Mouse (Mus musculus) MEL (cell line): ENCODE measurements around the gene Gabrr2. TPM values are rescaled to one million over a fixed set of nuclear protein-coding genes. Genes with fewer than 3 reads are reported as not detected.

ENCODE experiments used
- DNase-seq: peaks from one replicate; pipeline ENCODE4 v3.0.0; 2011; ENCODE audit warnings: low read depth, low spot score
- H3K27ac ChIP-seq: 2 replicates; pipeline ENCODE4 v1.5.1; 2012; ENCODE audit warnings: low read depth, mild to moderate bottlenecking, control low read depth, low read length, moderate library complexity; ENCODE audit not compliant: control insufficient read depth
- H3K27me3 ChIP-seq, 2 experiments: fragments of 150-350 bp in 1 of 2; sonication (generic) in 1 of 2; 2 replicates each; pipeline ENCODE4 v1.6.1; 2012; ENCODE audit warnings: low read length in 2 of 2, mild to moderate bottlenecking in 2 of 2, improper control_type of control experiment in 1 of 2, moderate library complexity in 1 of 2; ENCODE audit not compliant: insufficient read depth in 2 of 2, control insufficient read depth in 1 of 2
- H3K36me3 ChIP-seq, 2 experiments: 2 replicates each; pipeline ENCODE4 v1.6.1; 2012 to 2014; ENCODE audit warnings: low read length in 2 of 2, improper control_type of control experiment in 1 of 2, inconsistent platforms in 1 of 2, mild to moderate bottlenecking in 1 of 2; ENCODE audit not compliant: insufficient read depth in 2 of 2, control insufficient read depth in 1 of 2
- H3K4me1 ChIP-seq, 2 experiments: fragments of 150-350 bp in 1 of 2; sonication (generic) in 1 of 2; 2 replicates each; pipeline ENCODE4 v1.6.1; 2012; ENCODE audit warnings: low read length in 2 of 2, improper control_type of control experiment in 1 of 2, mild to moderate bottlenecking in 1 of 2; ENCODE audit not compliant: insufficient read depth in 2 of 2, control insufficient read depth in 1 of 2
- H3K4me3 ChIP-seq, 2 experiments: fragments of 150-350 bp in 1 of 2; sonication (generic) in 1 of 2; 2 replicates each; pipeline ENCODE4 v1.5.1; 2012; ENCODE audit warnings: low read depth in 2 of 2, low read length in 2 of 2, mild to moderate bottlenecking in 2 of 2, moderate library complexity in 2 of 2, control low read depth in 1 of 2, improper control_type of control experiment in 1 of 2; ENCODE audit not compliant: control insufficient read depth in 1 of 2, insufficient read depth in 1 of 2
- H3K79me2 ChIP-seq: 2 replicates; pipeline ENCODE4 v1.6.1; 2012; ENCODE audit warnings: mild to moderate bottlenecking, low read length, moderate library complexity; ENCODE audit not compliant: control insufficient read depth, poor library complexity, insufficient read depth
- H3K9ac ChIP-seq: 2 replicates; pipeline ENCODE4 v1.6.1; 2012; ENCODE audit warnings: low read depth, mild to moderate bottlenecking, control low read depth, low read length, moderate library complexity; ENCODE audit not compliant: control insufficient read depth, poor library complexity, severe bottlenecking
- H3K9me3 ChIP-seq: fragments of 150-350 bp; sonication (generic); replicated peaks from 2 replicates; pipeline ENCODE4 v1.6.1; 2012; ENCODE audit warnings: mild to moderate bottlenecking, low read length, improper control_type of control experiment, moderate library complexity; ENCODE audit not compliant: insufficient read depth
- CTCF ChIP-seq, 3 experiments: IDR thresholded peaks in 2 of 3; conservative IDR thresholded peaks in 1 of 3; 2 replicates each; pipeline ENCODE4 v1.5.1; 2011 to 2012; ENCODE audit warnings: low read length in 3 of 3, low read depth in 2 of 3, mild to moderate bottlenecking in 2 of 3, improper control_type of control experiment in 1 of 3, inconsistent platforms in 1 of 3, mixed read lengths in 1 of 3, moderate library complexity in 1 of 3; ENCODE audit not compliant: control insufficient read depth in 1 of 3, insufficient read depth in 1 of 3, poor library complexity in 1 of 3, severe bottlenecking in 1 of 3
- ETS1 ChIP-seq: IDR thresholded peaks from 2 replicates; pipeline ENCODE4 v1.6.1; 2012; ENCODE audit warnings: low read depth, mild to moderate bottlenecking, inconsistent platforms, low read length, improper control_type of control experiment, moderate library complexity
- GABPA ChIP-seq: IDR thresholded peaks from 2 replicates; pipeline ENCODE4 v1.6.1; 2012; ENCODE audit warnings: low read depth, mild to moderate bottlenecking, inconsistent platforms, low read length, improper control_type of control experiment, moderate library complexity
- KAT2A ChIP-seq: conservative IDR thresholded peaks from 2 replicates; pipeline ENCODE4 v1.6.1; 2012; ENCODE audit warnings: low read depth, low read length, improper control_type of control experiment, inconsistent platforms
- MAFK ChIP-seq: IDR thresholded peaks from 2 replicates; pipeline ENCODE4 v1.6.1; 2011; ENCODE audit warnings: low read depth, mild to moderate bottlenecking, low read length, improper control_type of control experiment, borderline replicate concordance
- MAX ChIP-seq: IDR thresholded peaks from 2 replicates; pipeline ENCODE4 v1.6.1; 2011; ENCODE audit warnings: low read length, improper control_type of control experiment
- MXI1 ChIP-seq: IDR thresholded peaks from 2 replicates; pipeline ENCODE4 v1.6.1; 2011; ENCODE audit warnings: mild to moderate bottlenecking, low read depth, low read length, improper control_type of control experiment
- MYC ChIP-seq: IDR thresholded peaks from 2 replicates; pipeline ENCODE4 v1.6.1; 2011; ENCODE audit warnings: low read depth, mild to moderate bottlenecking, low read length, improper control_type of control experiment, moderate library complexity
- NRF1 ChIP-seq: IDR thresholded peaks from 2 replicates; pipeline ENCODE4 v1.6.1; 2014; ENCODE audit warnings: low read depth, mild to moderate bottlenecking, inconsistent platforms, low read length, improper control_type of control experiment, moderate library complexity; ENCODE audit not compliant: poor library complexity, insufficient read depth, severe bottlenecking
- POLR2AphosphoS2 ChIP-seq: IDR thresholded peaks from 2 replicates; pipeline ENCODE4 v1.6.1; 2011; ENCODE audit warnings: low read length, improper control_type of control experiment
- RAD21 ChIP-seq: IDR thresholded peaks from 2 replicates; pipeline ENCODE4 v1.6.1; 2011; ENCODE audit warnings: mild to moderate bottlenecking, low read depth, low read length, improper control_type of control experiment
- TAL1 ChIP-seq: IDR thresholded peaks from 2 replicates; pipeline ENCODE4 v1.6.1; 2012; ENCODE audit warnings: mild to moderate bottlenecking, inconsistent platforms, low read length, moderate library complexity, mixed read lengths
- TBP ChIP-seq: IDR thresholded peaks from 2 replicates; pipeline ENCODE4 v1.8.0; 2011; ENCODE audit warnings: low read depth, low read length, improper control_type of control experiment
- UBTF ChIP-seq: IDR thresholded peaks from 2 replicates; pipeline ENCODE4 v1.6.1; 2012; ENCODE audit warnings: low read depth, mild to moderate bottlenecking, inconsistent platforms, low read length, improper control_type of control experiment, moderate library complexity, borderline replicate concordance; ENCODE audit not compliant: insufficient read depth
- USF1 ChIP-seq: IDR thresholded peaks from 2 replicates; pipeline ENCODE4 v1.6.1; 2014; ENCODE audit warnings: low read depth, mild to moderate bottlenecking, inconsistent platforms, low read length, improper control_type of control experiment, moderate library complexity
- USF2 ChIP-seq, 2 experiments: IDR thresholded peaks; 2 replicates each; pipeline ENCODE4 v1.6.1; 2011 to 2012; ENCODE audit warnings: improper control_type of control experiment in 2 of 2, low read length in 2 of 2, borderline replicate concordance in 1 of 2, inconsistent platforms in 1 of 2, low read depth in 1 of 2, mild to moderate bottlenecking in 1 of 2; ENCODE audit not compliant: insufficient read depth in 1 of 2
- ZC3H11A ChIP-seq: IDR thresholded peaks from 2 replicates; pipeline ENCODE4 v1.6.1; 2012; ENCODE audit warnings: low read depth, mild to moderate bottlenecking, inconsistent platforms, low read length, improper control_type of control experiment
- ZMIZ1 ChIP-seq: IDR thresholded peaks from 2 replicates; pipeline ENCODE4 v1.6.1; 2012; ENCODE audit warnings: low read depth, mild to moderate bottlenecking, inconsistent platforms, low read length, improper control_type of control experiment, moderate library complexity
- polyA plus RNA-seq, 2 experiments: library from polyadenylated mRNA; stranded (reverse) in 1 of 2; unstranded in 1 of 2; fragments of >175 nt in 1 of 2; fragments of >200 nt in 1 of 2; gene quantifications; 2 replicates each; pipeline versions ENCODE4 v1.2.1 to v1.2.4; 2012; ENCODE audit warnings: low replicate concordance in 2 of 2, low read depth in 1 of 2; ENCODE audit not compliant: insufficient read length in 2 of 2, insufficient read depth in 1 of 2, missing spikeins in 1 of 2
- total RNA-seq: library from RNA; depleted of rRNA; stranded (reverse); fragments of 300-350 nt; gene quantifications from 2 replicates; pipeline ENCODE4 v1.2.3, GENCODE M21; 2012

The Gabrr2 gene
- total and polyA plus RNA-seq, 3 experiments: 0.11 to 0.12 TPM; not detected in 1

DNA sequence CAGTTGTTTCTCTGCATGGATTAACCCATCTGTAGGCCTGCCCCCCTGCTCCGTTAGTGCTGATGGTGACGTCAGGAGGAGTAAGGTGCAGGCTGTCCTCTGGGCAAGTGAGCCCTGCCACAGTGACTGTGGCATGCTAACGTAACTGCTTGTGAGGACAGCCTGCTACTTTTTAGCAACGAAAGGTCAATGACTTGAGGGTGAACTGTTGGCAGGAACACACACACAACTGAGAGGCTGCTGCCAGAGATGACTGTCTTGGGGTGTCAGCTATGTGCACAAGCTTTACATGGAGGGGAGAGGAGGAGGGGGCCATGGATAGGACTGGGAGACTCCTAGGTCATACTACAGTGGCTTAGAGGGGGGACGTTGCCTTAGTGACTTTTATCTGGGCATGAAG, 12.1 kb downstream of the Gabrr2 start:
- TF ChIP-seq TAL1: no peak
- no peak for TF ChIP-seq GABPA
- no peak for TF ChIP-seq USF2 (IDR thresholded peaks at IDR 0.05; ENCODE audit: borderline replicate concordance in 1 of 2, insufficient read depth in 1 of 2, low read depth in 1 of 2, low read length in 2 of 2)
- TF ChIP-seq TBP: no peak
- no peak for TF ChIP-seq MYC
- TF ChIP-seq MAFK: no peak
- no peak for TF ChIP-seq POLR2AphosphoS2
- TF ChIP-seq NRF1: no peak
- no peak for TF ChIP-seq KAT2A
- TF ChIP-seq ETS1: no peak
- TF ChIP-seq CTCF (IDR thresholded peaks at IDR 0.05 in 2 of 3, conservative IDR thresholded peaks at IDR 0.05 in 1 of 3; ENCODE audit: control insufficient read depth in 1 of 3, insufficient read depth in 1 of 3, low read depth in 2 of 3, low read length in 3 of 3, poor library complexity in 1 of 3, severe bottlenecking in 1 of 3): no peak
- TF ChIP-seq ZC3H11A: no peak
- TF ChIP-seq ZMIZ1: no peak
- no peak for TF ChIP-seq MXI1
- no peak for TF ChIP-seq MAX
- TF ChIP-seq UBTF: no peak
- TF ChIP-seq, all 39 proteins: peak for 0
- H3K79me2 ChIP-seq: no peaks in the 10 kb centered on the region
- H3K9me3 ChIP-seq: no peaks in the 10 kb centered on the region
- H3K4me1 ChIP-seq: peaks cover 0 to 4% of the 10 kb centered on the region in 2 experiments; a peak in 1 of 4 replicates
- peaks cover 0 to 2% of the 10 kb centered on the region in 2 experiments; a peak in 1 of 4 replicates for H3K36me3 ChIP-seq
- no peak overlapping the region for H3K27ac ChIP-seq
- H3K4me3 ChIP-seq: no peak overlapping the region
- no peak overlapping the region for H3K9ac ChIP-seq
- no peaks in the 10 kb centered on the region for H3K27me3 ChIP-seq
- no peak for DNase-seq

DNA sequence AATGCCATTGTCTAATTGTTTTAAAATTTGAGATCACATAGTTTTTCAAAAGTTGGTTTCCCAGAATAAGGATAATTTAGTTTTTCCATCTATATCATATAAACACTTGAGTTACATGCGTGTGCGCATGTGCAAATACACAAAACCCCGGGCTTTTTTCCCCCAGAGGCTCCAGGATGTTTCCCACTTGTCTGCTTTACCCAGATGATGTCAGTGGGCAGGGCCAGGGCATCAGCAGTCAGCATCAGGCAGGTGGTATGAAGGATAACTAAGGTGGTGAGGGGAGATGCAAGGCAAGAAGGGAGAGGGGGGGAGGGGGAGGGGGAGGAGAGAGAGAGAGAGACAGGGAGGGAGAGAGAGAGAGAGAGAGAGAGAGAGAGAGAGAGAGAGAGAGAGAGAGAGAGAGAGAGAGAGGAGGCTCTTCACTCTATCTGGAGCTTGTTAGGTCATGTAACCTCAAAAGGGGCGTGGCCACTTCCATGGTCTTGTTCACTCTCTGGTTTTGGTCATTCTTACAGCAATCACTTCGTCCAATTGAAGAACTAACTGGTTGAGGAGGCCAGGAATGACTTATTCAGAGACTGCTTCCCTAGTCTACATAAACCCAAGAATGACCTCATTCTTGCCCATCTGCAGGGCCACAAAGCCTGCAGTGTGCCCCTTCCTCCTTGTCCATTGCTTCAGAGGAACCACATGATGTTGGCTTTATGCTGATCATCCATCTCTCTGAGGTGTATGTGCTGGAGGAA, 13.2 kb downstream of the Gabrr2 start:
- no peak for DNase-seq
- Histone ChIP-seq H3K79me2 (no peaks in the 10 kb centered on the region), H3K9me3 (no peaks in the 10 kb centered on the region), H3K36me3 (peaks cover 0 to 2% of the 10 kb centered on the region in 2 experiments; a peak in 1 of 4 replicates), H3K4me3 (no peak overlapping the region), H3K27me3 (no peaks in the 10 kb centered on the region), H3K27ac (no peak overlapping the region), H3K9ac (no peak overlapping the region), H3K4me1 (peaks cover 0 to 4% of the 10 kb centered on the region in 2 experiments; a peak in 1 of 4 replicates)
- no peak for TF ChIP-seq RAD21
- TF ChIP-seq TBP: no peak
- TF ChIP-seq TAL1: no peak
- TF ChIP-seq USF1: no peak
